Mouse (Mus musculus) midbrain, embryonic 16.5 days (tissue): ENCODE measurements at regions not wholly inside any gene's neighbourhood (a gene's known extent, or its start where the extent isn't known, plus 50 kb on each side); places are given as distances from the start of the nearest gene placed in this dataset.
"Not testable (repeated sequence)": the region's sequence is repeated elsewhere in the genome, so short reads cannot be mapped to it uniquely, and the experiment has no call there.

Experiments used
- ATAC-seq: fragments of 200-750 bp; cut with Nextera tagmentation; 2 replicates; pipeline ENCODE4 v1.8.0; 2017; ENCODE audit warnings: moderate TSS enrichment
- H3K27ac ChIP-seq: fragments of 300-500 bp; sonication (generic); 2 replicates; pipeline ENCODE4 v1.5.1; 2014; ENCODE audit warnings: mild to moderate bottlenecking, low read length, mixed read lengths
- H3K27me3 ChIP-seq: fragments of 300-500 bp; sonication (generic); 2 replicates; pipeline ENCODE4 v1.6.1; 2014; ENCODE audit warnings: low read depth, low read length, mixed read lengths; ENCODE audit not compliant: control insufficient read depth, insufficient read depth
- H3K36me3 ChIP-seq: fragments of 300-500 bp; sonication (generic); 2 replicates; pipeline ENCODE4 v1.6.1; 2014; ENCODE audit warnings: mild to moderate bottlenecking, low read length, moderate library complexity, mixed read lengths; ENCODE audit not compliant: control insufficient read depth, insufficient read depth
- H3K4me1 ChIP-seq: fragments of 300-500 bp; sonication (generic); 2 replicates; pipeline ENCODE4 v1.6.1; 2014; ENCODE audit warnings: mild to moderate bottlenecking, low read length, mixed read lengths; ENCODE audit not compliant: control insufficient read depth, insufficient read depth
- H3K4me2 ChIP-seq: fragments of 300-500 bp; sonication (generic); 2 replicates; pipeline ENCODE4 v1.6.1; 2014; ENCODE audit warnings: mild to moderate bottlenecking, low read length, mixed read lengths
- H3K4me3 ChIP-seq: fragments of 300-500 bp; sonication (generic); 2 replicates; pipeline ENCODE4 v1.5.1; 2014; ENCODE audit warnings: low read depth, mild to moderate bottlenecking, low read length, moderate library complexity, mixed read lengths
- H3K9ac ChIP-seq: fragments of 300-500 bp; sonication (generic); 2 replicates; pipeline ENCODE4 v1.6.1; 2014; ENCODE audit warnings: low read depth, low read length, mixed read lengths
- H3K9me3 ChIP-seq: fragments of 300-500 bp; sonication (generic); replicated peaks from 2 replicates; pipeline ENCODE4 v1.6.1; 2014; ENCODE audit warnings: mild to moderate bottlenecking, low read length, mixed read lengths; ENCODE audit not compliant: control insufficient read depth, poor library complexity, severe bottlenecking
- WGBS: fragments of 180-500 bp; shearing (Covaris S2); extraction: QIAGEN DNeasy Blood & Tissue Kit; methylation state at CpG from one replicate; pipeline ENCODE4 v1.1.7; 2014; 5-methylcytosine and 5-hydroxymethylcytosine counted together

GRCm38 (mm10) chr8:35087070-35087469, 678.5 kb upstream of the Gm19410 start:
- no peak overlapping the region for H3K4me3 ChIP-seq
- no peak overlapping the region for H3K27ac ChIP-seq
- H3K9ac ChIP-seq: no peak overlapping the region
- 91% methylated on average over 2 of the region's 2 CpGs for WGBS
- H3K4me1 ChIP-seq: peaks cover 2% of the 10 kb centered on the region; the same call in 1 of the 2 replicates
- no peaks in the 10 kb centered on the region for H3K27me3 ChIP-seq
- no peak for ATAC-seq
- no peaks in the 10 kb centered on the region for H3K9me3 ChIP-seq
- H3K36me3 ChIP-seq: no peaks in the 10 kb centered on the region
- H3K4me2 ChIP-seq: no peak overlapping the region

GRCm38 (mm10) chr8:35088380-35089244, 677.0 kb upstream of the Gm19410 start:
- H3K4me3 ChIP-seq: no peak overlapping the region
- H3K27me3 ChIP-seq: no peaks in the 10 kb centered on the region
- no peak overlapping the region for H3K9ac ChIP-seq
- no peak overlapping the region for H3K4me2 ChIP-seq
- ATAC-seq: peak; percentile 51; the same call in 1 of the 2 replicates
- WGBS: 43% methylated on average over 18 of the region's 18 CpGs
- H3K9me3 ChIP-seq: no peaks in the 10 kb centered on the region
- peaks cover 2% of the 10 kb centered on the region; the same call in 1 of the 2 replicates for H3K4me1 ChIP-seq
- H3K27ac ChIP-seq: peak overlapping the region; percentile 62
- H3K36me3 ChIP-seq: no peaks in the 10 kb centered on the region

GRCm38 (mm10) chr8:35089519-35089918, 676.1 kb upstream of the Gm19410 start:
- no peak overlapping the region for H3K9ac ChIP-seq
- no peaks in the 10 kb centered on the region for H3K9me3 ChIP-seq
- WGBS: 82% methylated on average over 8 of the region's 8 CpGs
- H3K4me1 ChIP-seq: peaks cover 2% of the 10 kb centered on the region; the same call in 1 of the 2 replicates
- H3K27me3 ChIP-seq: no peaks in the 10 kb centered on the region
- ATAC-seq: no peak
- H3K36me3 ChIP-seq: no peaks in the 10 kb centered on the region
- H3K4me3 ChIP-seq: no peak overlapping the region
- no peak overlapping the region for H3K27ac ChIP-seq
- no peak overlapping the region for H3K4me2 ChIP-seq

- Histone ChIP-seq H3K9ac (no peak overlapping the region), H3K4me1 (no peaks in the 10 kb centered on the region), H3K9me3 (no peaks in the 10 kb centered on the region), H3K4me2 (no peak overlapping the region), H3K27ac (no peak overlapping the region), H3K27me3 (no peaks in the 10 kb centered on the region), H3K36me3 (no peaks in the 10 kb centered on the region), H3K4me3 (no peak overlapping the region)
- 77% methylated on average over 5 of the region's 5 CpGs for WGBS
- no peak for ATAC-seq
Observed at GRCm38 (mm10) chr8:35101701-35102100, 663.9 kb upstream of the Gm19410 start.

- H3K9ac ChIP-seq, H3K4me3 ChIP-seq, H3K4me1 ChIP-seq, H3K4me2 ChIP-seq, H3K27me3 ChIP-seq, H3K27ac ChIP-seq, H3K36me3 ChIP-seq, H3K9me3 ChIP-seq, ATAC-seq: not testable (repeated sequence)
- 95% methylated on average over 3 of the region's 3 CpGs for WGBS
Observed at GRCm38 (mm10) chr8:35102102-35102501, 663.5 kb upstream of the Gm19410 start.

- not testable (repeated sequence) for H3K4me2 ChIP-seq, H3K9ac ChIP-seq, ATAC-seq, H3K27me3 ChIP-seq, H3K27ac ChIP-seq, H3K9me3 ChIP-seq, H3K4me1 ChIP-seq, H3K4me3 ChIP-seq, H3K36me3 ChIP-seq
Observed at GRCm38 (mm10) chr8:35104465-35104876, 661.1 kb upstream of the Gm19410 start.

- Histone ChIP-seq H3K4me1 (no peaks in the 10 kb centered on the region), H3K4me3 (no peak overlapping the region), H3K27me3 (no peaks in the 10 kb centered on the region), H3K4me2 (no peak overlapping the region), H3K9ac (no peak overlapping the region), H3K36me3 (no peaks in the 10 kb centered on the region), H3K27ac (no peak overlapping the region), H3K9me3 (no peaks in the 10 kb centered on the region)
- no peak for ATAC-seq
- 87% methylated on average over 27 of the region's 27 CpGs for WGBS
Observed at GRCm38 (mm10) chr8:35109506-35110217, 655.9 kb upstream of the Gm19410 start.

GRCm38 (mm10) chr8:35110286-35110685, 655.3 kb upstream of the Gm19410 start:
- 95% methylated on average over 8 of the region's 8 CpGs for WGBS
- no peak for ATAC-seq

GRCm38 (mm10) chr8:35111130-35111529, 654.5 kb upstream of the Gm19410 start:
- H3K4me2 ChIP-seq: no peak overlapping the region
- no peaks in the 10 kb centered on the region for H3K36me3 ChIP-seq
- ATAC-seq: no peak
- no peak overlapping the region for H3K4me3 ChIP-seq
- no peaks in the 10 kb centered on the region for H3K9me3 ChIP-seq
- no peak overlapping the region for H3K27ac ChIP-seq
- H3K9ac ChIP-seq: no peak overlapping the region
- 52% methylated on average over 7 of the region's 7 CpGs for WGBS
- no peaks in the 10 kb centered on the region for H3K27me3 ChIP-seq
- H3K4me1 ChIP-seq: no peaks in the 10 kb centered on the region

More at GRCm38 (mm10) chr8:35110286-35110685, 655.3 kb upstream of the Gm19410 start:
- H3K4me3 ChIP-seq: no peak overlapping the region
- no peak overlapping the region for H3K4me2 ChIP-seq
- H3K9ac ChIP-seq: no peak overlapping the region
- H3K27me3 ChIP-seq: no peaks in the 10 kb centered on the region
- H3K36me3 ChIP-seq: no peaks in the 10 kb centered on the region
- H3K4me1 ChIP-seq: no peaks in the 10 kb centered on the region
- H3K27ac ChIP-seq: no peak overlapping the region
- H3K9me3 ChIP-seq: no peaks in the 10 kb centered on the region
